Mouse (Mus musculus) olfactory bulb, adult 2 months (tissue): Measurements from ENCODE around the gene Olfr799.

Source experiments
- CTCF ChIP-seq: fragments of 200-500 bp; IDR thresholded peaks from 2 replicates; pipeline ENCODE4 v1.5.1; 2012; ENCODE audit warnings: low read depth, mild to moderate bottlenecking, low read length, moderate library complexity; ENCODE audit not compliant: insufficient read depth
- POLR2A ChIP-seq: fragments of 200-500 bp; IDR thresholded peaks from 2 replicates; pipeline ENCODE4 v1.6.1; 2012; ENCODE audit warnings: mild to moderate bottlenecking, low read depth, low read length, moderate library complexity; ENCODE audit not compliant: insufficient read depth

DNA sequence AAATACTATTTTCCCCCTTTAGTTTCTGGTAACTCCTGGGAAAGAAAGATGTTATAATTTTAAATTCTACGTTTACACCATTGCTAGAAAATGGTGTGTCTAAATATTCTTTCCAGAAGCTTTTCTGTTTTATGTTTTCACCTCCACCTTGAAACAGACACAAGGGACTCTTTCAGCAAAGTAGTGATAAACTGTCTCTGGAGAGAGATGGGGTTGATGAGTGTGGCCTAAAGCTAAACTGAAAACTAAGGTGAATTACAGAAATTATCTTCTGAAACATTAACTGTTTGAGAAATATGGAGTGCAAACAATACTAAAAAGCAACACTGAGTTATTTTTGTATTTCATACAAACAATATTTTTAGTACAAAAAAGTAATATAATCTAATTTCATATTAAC is 9.4 kb upstream of the Olfr799 start, which contains the start of gene Olfr798:
- TF ChIP-seq CTCF (no peak), POLR2A (no peak)
